Mouse (Mus musculus): ENCODE data around the gene Plk1. TPM values are rescaled to one million over a fixed set of nuclear protein-coding genes. Genes with fewer than 3 reads are reported as not detected.

Plk1 gene
- polyA plus RNA-seq, 1 experiment, result 3.7 TPM

GRCm38 (mm10) chr7:122138190-122138589 lies 21.0 kb upstream of the Plk1 start:
- Histone ChIP-seq H3K4me3 (ENCODE audit: insufficient read depth, low read length) (no peak overlapping the region), H3K27ac (ENCODE audit: insufficient read depth, low read length) (no peak overlapping the region), H3K4me1 (ENCODE audit: control insufficient read depth, insufficient read depth, low read length) (peaks cover 1% of the 10 kb centered on the region; the same call in 1 of the 2 replicates)
- no peak for TF ChIP-seq POLR2A (IDR thresholded peaks at IDR 0.05; ENCODE audit: extremely low read depth, insufficient read depth, low read length)
- TF ChIP-seq CTCF (IDR thresholded peaks at IDR 0.05; ENCODE audit: extremely low read depth, insufficient read depth, low read length), result no peak

DNA sequence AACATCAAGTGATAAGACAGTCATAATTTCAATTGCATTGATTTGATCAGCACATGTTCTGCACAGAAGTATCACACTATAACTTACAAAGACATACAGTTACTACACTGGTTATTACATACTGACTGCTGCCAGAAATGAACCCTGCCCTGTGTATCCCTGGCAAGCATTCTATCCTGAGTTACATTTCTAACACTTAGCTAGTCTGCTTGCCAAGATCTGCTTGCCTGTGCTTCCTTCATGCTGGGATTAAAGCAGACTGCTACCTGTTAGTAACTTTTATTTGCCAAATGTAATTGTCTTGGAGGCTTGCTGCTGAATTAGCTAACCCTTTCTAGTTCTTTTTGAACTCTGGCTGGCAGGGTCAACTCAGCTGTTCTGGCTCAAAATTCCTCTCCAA lies 18.2 kb upstream of the Plk1 start:
- no peaks in the 10 kb centered on the region for H3K4me1 ChIP-seq (ENCODE audit: control insufficient read depth, insufficient read depth, low read length)
- H3K4me3 ChIP-seq (ENCODE audit: insufficient read depth, low read length), result no peak overlapping the region
- H3K27ac ChIP-seq (ENCODE audit: insufficient read depth, low read length), result no peak overlapping the region
- TF ChIP-seq POLR2A (IDR thresholded peaks at IDR 0.05; ENCODE audit: extremely low read depth, insufficient read depth, low read length), result no peak
- no peak for TF ChIP-seq CTCF (IDR thresholded peaks at IDR 0.05; ENCODE audit: extremely low read depth, insufficient read depth, low read length)

GRCm38 (mm10) chr7:122152473-122152872 lies 6.8 kb upstream of the Plk1 start:
- Histone ChIP-seq H3K27ac (ENCODE audit: insufficient read depth, low read length) (no peak overlapping the region), H3K4me3 (ENCODE audit: insufficient read depth, low read length) (no peak overlapping the region), H3K4me1 (ENCODE audit: control insufficient read depth, insufficient read depth, low read length) (no peaks in the 10 kb centered on the region)
- TF ChIP-seq CTCF (IDR thresholded peaks at IDR 0.05; ENCODE audit: extremely low read depth, insufficient read depth, low read length) (no peak), POLR2A (IDR thresholded peaks at IDR 0.05; ENCODE audit: extremely low read depth, insufficient read depth, low read length) (no peak)

DNA sequence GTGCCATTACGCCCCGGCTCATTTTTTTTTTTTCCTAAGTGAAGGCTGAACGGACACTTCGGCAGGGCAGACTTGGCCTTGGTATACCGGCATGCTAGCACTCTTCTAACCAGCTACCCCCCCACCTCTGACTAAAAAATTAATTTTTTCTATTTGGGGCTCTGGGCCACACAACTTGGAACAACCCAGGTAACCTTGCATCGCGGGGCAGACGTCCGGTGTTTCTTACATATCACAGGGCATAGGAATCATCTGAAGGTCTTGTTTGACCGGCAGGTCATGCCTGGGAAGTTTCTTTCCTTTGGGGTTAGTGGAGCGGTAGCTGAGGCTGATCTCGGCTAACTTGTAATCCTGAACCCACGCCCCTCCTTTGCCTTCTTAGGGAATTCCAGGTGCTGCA lies 751 bp upstream of the Plk1 start:
- Histone ChIP-seq H3K4me1 (ENCODE audit: control insufficient read depth, insufficient read depth, low read length) (no peaks in the 10 kb centered on the region), H3K4me3 (ENCODE audit: insufficient read depth, low read length) (peak overlapping the region; percentile 71), H3K27ac (ENCODE audit: insufficient read depth, low read length) (no peak overlapping the region)
- TF ChIP-seq POLR2A (IDR thresholded peaks at IDR 0.05; ENCODE audit: extremely low read depth, insufficient read depth, low read length), result no peak

DNA sequence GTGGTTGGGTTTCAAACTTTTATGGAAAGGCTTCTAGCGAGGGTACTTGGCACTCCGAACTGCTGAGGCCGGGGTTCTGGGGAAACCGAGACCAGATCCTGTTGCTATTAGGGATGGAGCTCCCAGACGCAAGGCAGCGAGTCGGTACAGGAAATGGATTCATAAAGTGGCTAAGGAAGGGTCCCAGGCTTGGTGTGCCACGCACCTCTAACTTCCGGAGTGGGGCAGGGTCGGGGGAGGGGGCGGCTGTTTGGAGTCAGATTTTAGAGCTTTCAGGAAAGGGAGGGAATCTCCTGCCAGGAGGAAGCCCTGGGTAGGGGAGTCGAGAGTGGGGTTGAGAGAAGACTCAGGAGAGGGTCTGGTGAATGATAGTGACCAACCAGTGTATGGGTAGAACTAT lies 798 bp downstream of the Plk1 start:
- no peak for TF ChIP-seq CTCF (IDR thresholded peaks at IDR 0.05; ENCODE audit: extremely low read depth, insufficient read depth, low read length)
- no peak for TF ChIP-seq POLR2A (IDR thresholded peaks at IDR 0.05; ENCODE audit: extremely low read depth, insufficient read depth, low read length)

DNA sequence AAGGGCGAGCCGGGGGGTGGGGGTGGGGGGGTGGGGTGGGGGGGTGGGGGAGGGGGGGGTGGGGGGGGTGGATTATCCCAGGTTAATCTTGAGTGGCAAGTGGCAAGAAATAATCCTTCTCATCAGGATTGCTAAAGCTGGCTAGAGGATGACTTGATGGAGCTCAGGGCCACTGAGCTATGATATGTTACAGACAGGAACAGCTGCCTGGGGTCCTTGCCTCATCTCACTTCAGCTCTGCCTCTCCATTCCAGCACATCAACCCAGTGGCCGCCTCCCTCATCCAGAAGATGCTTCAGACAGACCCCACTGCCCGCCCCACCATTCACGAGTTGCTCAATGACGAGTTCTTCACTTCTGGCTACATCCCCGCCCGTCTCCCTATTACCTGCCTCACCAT lies 4.5 kb downstream of the Plk1 start:
- no peak for TF ChIP-seq CTCF (IDR thresholded peaks at IDR 0.05; ENCODE audit: extremely low read depth, insufficient read depth, low read length)
- TF ChIP-seq POLR2A (IDR thresholded peaks at IDR 0.05; ENCODE audit: extremely low read depth, insufficient read depth, low read length), result no peak
- no peaks in the 10 kb centered on the region for H3K4me1 ChIP-seq (ENCODE audit: control insufficient read depth, insufficient read depth, low read length)
- H3K27ac ChIP-seq (ENCODE audit: insufficient read depth, low read length), result no peak overlapping the region
- H3K4me3 ChIP-seq (ENCODE audit: insufficient read depth, low read length), result no peak overlapping the region

More for the DNA sequence above, 798 bp downstream of the Plk1 start:
- Histone ChIP-seq H3K4me3 (ENCODE audit: insufficient read depth, low read length) (no peak overlapping the region; the same call in 1 of the 2 replicates), H3K27ac (ENCODE audit: insufficient read depth, low read length) (no peak overlapping the region), H3K4me1 (ENCODE audit: control insufficient read depth, insufficient read depth, low read length) (no peaks in the 10 kb centered on the region)

GRCm38 (mm10) chr7:122167203-122167602 lies 8.0 kb downstream of the Plk1 start:
- no peak for TF ChIP-seq CTCF (IDR thresholded peaks at IDR 0.05; ENCODE audit: extremely low read depth, insufficient read depth, low read length)
- TF ChIP-seq POLR2A (IDR thresholded peaks at IDR 0.05; ENCODE audit: extremely low read depth, insufficient read depth, low read length), result no peak
- no peak overlapping the region for H3K4me3 ChIP-seq (ENCODE audit: insufficient read depth, low read length)
- no peak overlapping the region for H3K27ac ChIP-seq (ENCODE audit: insufficient read depth, low read length)

DNA sequence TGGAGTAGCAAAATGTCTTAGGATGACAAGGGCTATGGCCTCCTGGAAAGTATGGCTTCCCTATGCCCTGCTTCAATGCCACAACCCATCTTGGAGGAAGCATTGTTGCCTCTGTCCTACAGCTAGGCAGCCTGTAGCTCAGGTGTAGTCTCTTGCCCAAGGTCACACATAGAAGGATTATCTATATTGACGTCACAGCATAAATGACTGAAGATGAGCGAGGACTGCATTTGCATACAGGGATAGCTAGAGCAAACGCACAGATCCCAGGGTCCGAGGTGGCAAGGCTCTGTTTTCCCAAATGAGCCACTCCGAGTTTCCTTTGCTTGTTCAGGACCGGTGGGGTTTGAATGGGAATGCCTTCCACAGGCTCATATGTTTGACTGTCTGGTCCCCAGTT lies 11.5 kb downstream of the Plk1 start:
- no peaks in the 10 kb centered on the region for H3K4me1 ChIP-seq (ENCODE audit: control insufficient read depth, insufficient read depth, low read length)
- H3K27ac ChIP-seq (ENCODE audit: insufficient read depth, low read length), result no peak overlapping the region
- H3K4me3 ChIP-seq (ENCODE audit: insufficient read depth, low read length), result no peak overlapping the region
- TF ChIP-seq CTCF (IDR thresholded peaks at IDR 0.05; ENCODE audit: extremely low read depth, insufficient read depth, low read length) (no peak), POLR2A (IDR thresholded peaks at IDR 0.05; ENCODE audit: extremely low read depth, insufficient read depth, low read length) (no peak)

More at GRCm38 (mm10) chr7:122167203-122167602, 8.0 kb downstream of the Plk1 start:
- H3K4me1 ChIP-seq (ENCODE audit: control insufficient read depth, insufficient read depth, low read length), result no peaks in the 10 kb centered on the region

DNA sequence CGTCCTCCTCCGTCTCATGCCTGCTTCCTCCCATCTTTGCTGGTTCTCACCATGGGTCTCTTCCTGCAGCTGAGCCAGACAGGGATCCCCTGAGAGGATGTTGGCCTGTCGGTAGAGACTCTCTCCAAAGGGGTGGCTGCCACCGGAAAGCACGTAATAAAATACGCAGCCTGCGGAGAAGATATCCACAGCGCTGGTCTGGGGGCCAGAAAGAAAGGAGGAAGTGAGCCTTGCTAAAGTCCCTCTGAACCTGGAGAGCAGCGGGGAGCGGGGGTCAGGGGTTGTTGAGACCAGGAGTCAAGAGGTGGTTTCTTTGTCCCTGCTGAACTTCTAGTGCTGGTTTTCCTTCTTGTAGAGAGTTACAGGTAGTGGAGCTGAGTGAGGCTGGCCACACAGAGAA lies 12.4 kb downstream of the Plk1 start:
- no peak overlapping the region for H3K4me3 ChIP-seq (ENCODE audit: insufficient read depth, low read length)
- no peak overlapping the region for H3K27ac ChIP-seq (ENCODE audit: insufficient read depth, low read length)
- TF ChIP-seq POLR2A (IDR thresholded peaks at IDR 0.05; ENCODE audit: extremely low read depth, insufficient read depth, low read length), result no peak
- no peak for TF ChIP-seq CTCF (IDR thresholded peaks at IDR 0.05; ENCODE audit: extremely low read depth, insufficient read depth, low read length)
- no peaks in the 10 kb centered on the region for H3K4me1 ChIP-seq (ENCODE audit: control insufficient read depth, insufficient read depth, low read length)

DNA sequence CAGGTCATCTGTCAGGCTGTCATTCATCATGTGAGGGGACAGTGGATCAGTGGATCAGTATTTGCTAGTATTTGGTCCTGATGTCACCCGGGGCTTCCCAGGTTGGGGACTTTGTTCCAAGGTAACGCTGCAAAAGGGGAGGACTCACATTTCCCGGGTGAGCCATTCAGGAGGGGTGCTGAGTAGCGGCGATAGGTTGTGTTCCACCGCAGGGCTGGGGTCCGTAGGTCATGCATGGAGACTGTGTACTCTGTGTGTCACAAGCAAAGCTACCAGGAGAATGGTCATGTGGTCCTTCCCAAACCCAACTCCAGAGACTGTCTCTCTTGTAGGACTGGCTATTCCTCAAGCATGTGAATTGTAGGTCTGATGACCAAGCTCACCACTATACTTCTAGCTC lies 21.5 kb downstream of the Plk1 start:
- H3K4me3 ChIP-seq (ENCODE audit: insufficient read depth, low read length), result no peak overlapping the region
- no peak overlapping the region for H3K27ac ChIP-seq (ENCODE audit: insufficient read depth, low read length)
- H3K4me1 ChIP-seq (ENCODE audit: control insufficient read depth, insufficient read depth, low read length), result no peaks in the 10 kb centered on the region
- no peak for TF ChIP-seq POLR2A (IDR thresholded peaks at IDR 0.05; ENCODE audit: extremely low read depth, insufficient read depth, low read length)
- no peak for TF ChIP-seq CTCF (IDR thresholded peaks at IDR 0.05; ENCODE audit: extremely low read depth, insufficient read depth, low read length)

DNA sequence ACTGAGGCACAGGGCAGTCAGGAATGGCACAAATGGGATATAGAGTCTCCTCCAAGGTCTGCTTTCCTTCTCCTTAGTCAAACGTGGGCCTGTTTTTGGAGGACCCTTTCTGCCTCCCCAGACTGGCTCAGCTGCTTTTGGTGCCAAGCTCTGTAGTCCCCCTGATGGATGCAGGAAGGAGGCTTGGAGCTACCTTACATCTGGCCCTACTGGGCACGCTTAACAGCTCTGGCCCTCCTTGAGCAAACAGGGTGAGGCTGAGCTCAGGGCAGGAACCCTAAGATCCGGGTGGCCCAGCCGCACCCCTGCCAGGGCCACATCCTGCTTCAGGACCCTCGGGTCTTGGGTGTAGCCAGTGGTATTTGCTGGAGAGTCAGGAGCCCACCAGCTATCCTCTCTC lies 25.3 kb downstream of the Plk1 start:
- no peak overlapping the region for H3K27ac ChIP-seq (ENCODE audit: insufficient read depth, low read length)
- no peak overlapping the region for H3K4me3 ChIP-seq (ENCODE audit: insufficient read depth, low read length)
- TF ChIP-seq CTCF (IDR thresholded peaks at IDR 0.05; ENCODE audit: extremely low read depth, insufficient read depth, low read length), result no peak
- no peaks in the 10 kb centered on the region for H3K4me1 ChIP-seq (ENCODE audit: control insufficient read depth, insufficient read depth, low read length)

All from cortical plate, adult 2 months (tissue).